Mouse (Mus musculus): Measurements from ENCODE around the gene Hagh. TPM values are rescaled to one million over a fixed set of nuclear protein-coding genes. Genes with fewer than 3 reads are reported as not detected.
A peak's percentile ranks its signal among the peaks of the same experiment; 100 is the strongest.

The Hagh gene
- polyA plus RNA-seq, 1 experiment from 2014 or later: 52.3 TPM

DNA sequence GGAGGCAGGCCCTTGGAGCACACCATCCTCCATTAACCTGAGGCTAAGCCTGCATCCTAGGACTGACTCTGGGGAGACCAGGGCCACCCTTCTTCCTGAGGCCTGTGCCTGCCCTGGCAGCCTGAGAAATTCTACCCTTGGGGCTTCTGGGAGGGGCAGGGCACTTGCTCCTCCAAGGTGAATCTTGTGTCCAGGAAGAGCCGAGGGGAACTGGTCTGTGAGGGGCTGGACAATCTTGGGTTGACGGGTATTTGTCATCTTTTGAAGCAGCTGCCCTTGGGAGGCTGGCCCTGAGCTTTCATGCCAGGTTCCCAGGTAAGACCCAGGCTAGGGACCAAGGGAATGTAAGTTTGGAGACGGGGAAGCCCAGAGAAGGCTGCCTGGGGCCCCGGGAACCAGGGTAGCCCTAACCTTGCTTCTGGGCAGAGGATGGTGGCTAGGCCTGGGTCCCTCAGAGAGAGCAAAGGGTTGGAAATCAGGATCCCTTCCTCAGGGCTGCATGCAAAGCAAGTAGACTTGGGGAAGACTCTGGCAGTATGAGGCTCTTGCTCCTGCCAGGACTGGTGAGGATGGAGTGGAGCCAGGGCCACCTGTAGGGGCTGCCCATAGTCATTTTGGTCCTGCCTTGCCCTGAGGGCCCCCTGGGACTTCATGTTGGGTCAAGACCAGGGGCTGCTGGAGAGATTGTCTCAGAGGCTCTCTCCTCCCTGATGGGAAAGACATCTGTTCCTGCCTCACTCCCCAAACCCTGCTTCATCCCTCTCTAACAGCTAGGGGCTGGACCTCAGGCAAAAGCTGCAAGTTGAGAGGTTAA lies 58.3 kb downstream of the Hagh start:
- peaks cover 41% of the 10 kb centered on the region for H3K4me1 ChIP-seq
- no peaks in the 10 kb centered on the region for H3K9me3 ChIP-seq (replicated peaks)
- ATAC-seq (replicated peaks; ENCODE audit: low FRiP score): no peak

DNA sequence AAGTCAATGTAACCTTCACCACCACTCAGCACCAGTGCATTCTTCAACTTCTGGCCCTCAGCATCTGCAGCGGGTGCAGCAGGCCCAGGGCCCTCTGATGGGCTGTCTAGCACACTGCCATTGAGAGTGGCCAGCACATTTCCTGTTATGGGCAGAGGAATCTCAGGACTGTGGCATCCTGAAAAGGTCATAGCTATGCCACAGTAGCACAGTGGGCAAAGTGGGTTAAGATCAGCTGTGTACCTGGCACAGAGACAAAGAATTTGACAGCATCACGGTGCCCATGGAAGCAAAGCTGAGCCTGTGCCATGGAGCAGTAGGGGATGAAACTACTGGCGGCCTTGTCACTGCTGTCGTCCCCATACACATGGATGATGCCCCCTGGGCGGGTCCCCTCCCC lies 59.2 kb downstream of the Hagh start:
- Histone ChIP-seq H3K36me3 (peaks cover 68% of the 10 kb centered on the region), H3K4me1 (peaks cover 32% of the 10 kb centered on the region), H3K9me3 (replicated peaks) (no peaks in the 10 kb centered on the region), H3K27ac (no peak overlapping the region), H3K4me3 (replicated peaks) (no peak overlapping the region), H3K9ac (no peak overlapping the region), H3K4me2 (no peak overlapping the region), H3K27me3 (no peaks in the 10 kb centered on the region)
- 82% methylated on average over 5 of the region's 5 CpGs for WGBS
- ATAC-seq (replicated peaks; ENCODE audit: low FRiP score): no peak

More for the DNA sequence above, 58.3 kb downstream of the Hagh start:
- no peak overlapping the region for H3K27ac ChIP-seq
- peaks cover 67% of the 10 kb centered on the region for H3K36me3 ChIP-seq
- 0 out of 2 replicates have a peak overlapping the region, but pooled peaks have one; percentile 92 for H3K9ac ChIP-seq
- WGBS: 80% methylated on average over 4 of the region's 4 CpGs
- peak overlapping the region; percentile 77; the same call in 1 of the 2 replicates for H3K4me3 ChIP-seq (replicated peaks)
- 0 out of 2 replicates have a peak overlapping the region, but pooled peaks have one; percentile 97 for H3K4me2 ChIP-seq
- H3K27me3 ChIP-seq: no peaks in the 10 kb centered on the region

DNA sequence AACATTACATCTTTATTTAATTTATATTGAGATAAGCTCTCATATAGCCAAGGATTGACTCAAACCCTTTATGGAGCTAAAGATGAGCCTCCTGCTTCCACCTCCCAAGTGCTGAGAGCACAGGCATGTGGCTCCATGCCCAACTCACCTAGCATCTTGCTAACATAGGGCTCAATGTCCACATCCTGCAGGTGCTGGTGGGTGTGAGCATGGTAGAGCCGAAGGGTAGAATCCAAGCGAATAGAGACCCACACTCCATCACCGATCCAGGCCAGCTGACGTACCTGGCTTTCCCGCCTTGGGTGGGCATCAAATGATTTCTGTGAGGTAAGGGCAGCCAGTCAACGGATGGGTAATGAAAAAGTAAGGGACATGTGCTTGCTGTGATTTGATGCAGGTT lies 60.1 kb downstream of the Hagh start:
- Histone ChIP-seq H3K4me3 (replicated peaks) (no peak overlapping the region), H3K27me3 (no peaks in the 10 kb centered on the region), H3K9ac (no peak overlapping the region), H3K4me1 (peaks cover 29% of the 10 kb centered on the region), H3K27ac (no peak overlapping the region), H3K9me3 (replicated peaks) (no peaks in the 10 kb centered on the region), H3K4me2 (no peak overlapping the region), H3K36me3 (peaks cover 77% of the 10 kb centered on the region)
- no peak for ATAC-seq (replicated peaks; ENCODE audit: low FRiP score)
- 94% methylated on average over 6 of the region's 6 CpGs for WGBS

DNA sequence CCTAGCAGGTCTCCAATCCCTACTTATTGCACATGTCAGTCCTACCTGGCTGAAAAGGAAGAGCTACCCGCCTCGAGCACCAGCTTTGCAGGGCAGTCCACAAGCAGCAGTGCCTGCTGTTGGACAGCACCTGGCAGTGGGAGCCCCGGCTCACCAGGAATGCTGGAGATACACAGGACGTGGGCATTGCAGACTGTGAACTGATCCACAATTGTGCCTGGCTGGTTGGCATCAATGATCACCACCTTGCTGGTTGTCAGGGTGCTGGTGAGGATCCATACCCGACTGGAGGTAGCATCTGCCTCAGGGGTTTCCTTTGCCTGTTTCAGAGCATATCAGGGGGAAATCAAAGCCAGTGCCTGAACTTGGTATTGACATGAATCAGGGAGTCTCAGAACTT lies 62.2 kb downstream of the Hagh start:
- H3K36me3 ChIP-seq: peaks cover 98% of the 10 kb centered on the region
- no peak overlapping the region for H3K4me3 ChIP-seq (replicated peaks)
- H3K27me3 ChIP-seq: no peaks in the 10 kb centered on the region
- peaks cover 12% of the 10 kb centered on the region for H3K4me1 ChIP-seq
- WGBS: 91% methylated on average over 5 of the region's 5 CpGs
- no peak for ATAC-seq (replicated peaks; ENCODE audit: low FRiP score)
- no peak overlapping the region for H3K9ac ChIP-seq
- H3K27ac ChIP-seq: no peak overlapping the region
- H3K9me3 ChIP-seq (replicated peaks): no peaks in the 10 kb centered on the region
- no peak overlapping the region for H3K4me2 ChIP-seq

DNA sequence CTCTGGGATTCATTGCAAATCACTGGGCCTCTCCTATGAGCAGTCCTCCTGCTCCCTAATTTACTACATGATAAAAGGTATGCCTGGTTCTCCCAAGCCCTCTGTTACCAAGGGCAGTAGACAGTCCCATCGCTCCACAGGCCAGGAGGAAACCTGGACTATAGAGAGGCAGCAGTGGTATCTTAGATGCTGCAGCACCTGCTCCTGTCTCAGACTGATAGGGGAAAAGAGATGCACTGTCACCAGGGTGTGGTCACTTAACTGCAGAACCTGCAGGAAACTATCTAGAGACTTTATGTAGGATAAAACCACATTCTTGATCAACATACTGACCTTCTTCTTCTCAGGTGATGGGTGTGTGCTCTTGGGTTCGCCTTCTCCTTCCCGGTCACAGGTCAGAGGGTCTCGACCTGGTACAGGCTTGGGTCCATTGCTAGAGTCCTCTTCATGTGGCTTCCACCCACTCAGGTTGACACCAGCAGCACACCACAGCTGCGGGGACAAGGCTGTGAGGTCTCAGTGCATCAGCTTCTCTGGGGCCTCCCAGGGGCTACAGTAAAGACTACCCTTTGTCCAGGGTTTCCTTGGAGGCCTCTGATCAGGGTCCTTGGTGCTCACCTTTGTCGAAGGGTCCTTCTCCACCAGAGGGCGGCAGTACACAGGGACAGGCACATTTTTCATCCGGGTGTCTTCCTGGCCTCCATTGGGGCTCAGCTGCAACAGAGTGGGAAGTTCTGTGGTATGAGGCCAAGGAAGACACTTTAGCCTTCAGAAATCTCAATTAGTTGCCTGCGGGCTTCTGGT lies 62.9 kb downstream of the Hagh start:
- ATAC-seq (replicated peaks; ENCODE audit: low FRiP score): no peak; the same call in 1 of the 2 replicates
- Histone ChIP-seq H3K27me3 (no peaks in the 10 kb centered on the region), H3K36me3 (peaks cover 100% of the 10 kb centered on the region)

DNA sequence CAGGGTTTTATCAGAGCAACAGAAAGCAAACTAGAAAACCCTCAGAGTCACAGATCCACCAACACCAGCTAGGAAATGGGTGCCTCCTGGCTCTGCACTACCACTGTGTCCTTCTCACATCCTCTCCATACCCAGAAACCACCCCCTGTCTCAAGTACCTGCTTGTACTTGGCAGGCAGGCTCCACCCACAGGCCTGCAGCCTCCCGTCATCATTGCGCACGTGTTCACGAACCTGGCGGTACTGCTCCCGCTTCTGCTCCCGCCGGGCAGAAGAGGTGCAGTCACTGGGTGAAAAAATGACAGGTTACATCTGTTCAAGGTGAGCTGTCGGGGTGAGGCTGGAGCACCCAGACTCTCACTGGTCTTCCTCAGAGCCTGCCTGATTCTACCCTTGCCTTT lies 63.8 kb downstream of the Hagh start:
- no peaks in the 10 kb centered on the region for H3K27me3 ChIP-seq
- no peaks in the 10 kb centered on the region for H3K4me1 ChIP-seq
- no peak overlapping the region for H3K4me3 ChIP-seq (replicated peaks)
- H3K27ac ChIP-seq: no peak overlapping the region
- no peaks in the 10 kb centered on the region for H3K9me3 ChIP-seq (replicated peaks)
- ATAC-seq (replicated peaks; ENCODE audit: low FRiP score): no peak
- peaks cover 100% of the 10 kb centered on the region for H3K36me3 ChIP-seq
- no peak overlapping the region for H3K4me2 ChIP-seq
- 89% methylated on average over 9 of the region's 9 CpGs for WGBS
- H3K9ac ChIP-seq: no peak overlapping the region

More for the DNA sequence above, 62.9 kb downstream of the Hagh start:
- H3K9me3 ChIP-seq (replicated peaks): no peaks in the 10 kb centered on the region
- H3K9ac ChIP-seq: no peak overlapping the region
- no peak overlapping the region for H3K4me2 ChIP-seq
- H3K4me3 ChIP-seq (replicated peaks): no peak overlapping the region
- H3K27ac ChIP-seq: no peak overlapping the region
- WGBS: 68% methylated on average over 9 of the region's 9 CpGs
- H3K4me1 ChIP-seq: peaks cover 4% of the 10 kb centered on the region

DNA sequence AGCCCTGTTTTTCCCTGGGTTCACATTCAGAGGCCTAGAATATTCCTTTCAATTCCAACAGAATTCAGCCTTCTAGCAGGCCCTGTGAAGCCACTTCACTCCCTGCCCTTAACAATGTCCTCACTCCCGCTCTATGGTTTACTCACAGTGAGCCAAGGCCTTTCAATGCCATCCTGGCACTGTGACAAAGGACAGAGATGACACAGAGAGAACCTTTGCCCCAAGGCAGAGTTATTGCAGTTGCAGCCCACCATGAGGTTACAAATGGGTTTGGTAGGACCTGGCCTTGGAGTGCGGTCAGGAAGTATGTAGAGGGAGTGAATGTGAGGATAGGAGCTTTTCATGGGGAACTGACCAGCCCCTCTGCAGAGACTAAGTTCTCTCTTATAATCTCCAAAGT lies 67.6 kb downstream of the Hagh start:
- Histone ChIP-seq H3K27ac (no peak overlapping the region), H3K27me3 (no peaks in the 10 kb centered on the region), H3K9me3 (replicated peaks) (no peaks in the 10 kb centered on the region), H3K36me3 (peaks cover 100% of the 10 kb centered on the region), H3K9ac (no peak overlapping the region), H3K4me1 (no peaks in the 10 kb centered on the region), H3K4me3 (replicated peaks) (no peak overlapping the region), H3K4me2 (no peak overlapping the region)
- 94% methylated on average over 2 of the region's 2 CpGs for WGBS
- no peak for ATAC-seq (replicated peaks; ENCODE audit: low FRiP score)

DNA sequence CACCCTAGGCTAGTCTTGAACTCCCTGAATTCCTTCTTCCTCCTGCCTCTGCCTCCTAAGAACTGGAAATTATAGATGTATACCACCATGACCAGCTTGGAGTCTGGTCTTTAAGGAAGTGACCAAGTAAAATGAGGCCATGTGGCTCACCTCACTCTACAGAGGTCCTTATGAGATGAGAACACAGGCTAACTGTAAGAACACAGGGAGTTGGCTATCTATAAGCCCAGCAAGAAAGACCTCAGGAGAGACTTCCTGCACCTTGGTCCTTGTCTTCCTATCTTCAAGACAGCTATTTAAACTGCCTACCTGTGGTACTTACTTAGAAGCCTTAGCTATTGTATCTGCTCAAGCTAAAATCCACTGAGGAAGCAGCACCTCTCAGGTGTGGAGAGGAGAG lies 74.0 kb downstream of the Hagh start:
- no peak for ATAC-seq (replicated peaks; ENCODE audit: low FRiP score)
- H3K9me3 ChIP-seq (replicated peaks): no peaks in the 10 kb centered on the region
- no peaks in the 10 kb centered on the region for H3K27me3 ChIP-seq
- H3K4me1 ChIP-seq: no peaks in the 10 kb centered on the region
- no peak overlapping the region for H3K27ac ChIP-seq
- no peak overlapping the region for H3K4me3 ChIP-seq (replicated peaks)
- H3K36me3 ChIP-seq: peaks cover 99% of the 10 kb centered on the region
- H3K4me2 ChIP-seq: no peak overlapping the region
- H3K9ac ChIP-seq: no peak overlapping the region

Other genes starting within 250 kb of the Hagh start
- gene Tsc2, start 207.5 kb upstream of the Hagh start, polyA plus RNA-seq (2015; fragmentation: Nextera tagmentation; extraction: Ambion mirVana): 60.8 and 71.0 TPM in 2 replicates
- 20.0 and 20.6 TPM in 2 replicates for gene Nthl1, start 207.5 kb upstream of the Hagh start, polyA plus RNA-seq (2015; fragmentation: Nextera tagmentation; extraction: Ambion mirVana)
- 101 and 106 TPM in 2 replicates for gene Slc9a3r2, start 189.8 kb upstream of the Hagh start, polyA plus RNA-seq (2015; fragmentation: Nextera tagmentation; extraction: Ambion mirVana)
- gene Npw, start 181.7 kb upstream of the Hagh start, polyA plus RNA-seq (2015; fragmentation: Nextera tagmentation; extraction: Ambion mirVana): 0.35 and 0.43 TPM in 2 replicates
- gene Zfp598, start 170.5 kb upstream of the Hagh start, polyA plus RNA-seq (2015; fragmentation: Nextera tagmentation; extraction: Ambion mirVana): 23.9 and 27.6 TPM in 2 replicates
- 2.4 and 4.6 TPM in 2 replicates for gene Syngr3, start 150.2 kb upstream of the Hagh start, polyA plus RNA-seq (2015; fragmentation: Nextera tagmentation; extraction: Ambion mirVana)
- 45.6 and 49.5 TPM in 2 replicates for gene Gfer, start 144.0 kb upstream of the Hagh start, polyA plus RNA-seq (2015; fragmentation: Nextera tagmentation; extraction: Ambion mirVana)
- gene Noxo1, start 143.9 kb upstream of the Hagh start, polyA plus RNA-seq (2015; fragmentation: Nextera tagmentation; extraction: Ambion mirVana): 1.5 and 3.4 TPM in 2 replicates
- gene Tbl3, start 132.5 kb upstream of the Hagh start, polyA plus RNA-seq (2015; fragmentation: Nextera tagmentation; extraction: Ambion mirVana): 85.0 and 94.5 TPM in 2 replicates
- gene Rnf151, start 122.1 kb upstream of the Hagh start, polyA plus RNA-seq (2015; fragmentation: Nextera tagmentation; extraction: Ambion mirVana): 0.18 TPM in 1 of 2 replicates, not detected in the other
- gene Rps2, start 122.0 kb upstream of the Hagh start, polyA plus RNA-seq (2015; fragmentation: Nextera tagmentation; extraction: Ambion mirVana): 1,520 and 1,607 TPM in 2 replicates
- 237 and 238 TPM in 2 replicates for gene Ndufb10, start 115.7 kb upstream of the Hagh start, polyA plus RNA-seq (2015; fragmentation: Nextera tagmentation; extraction: Ambion mirVana)
- not detected in 2 replicates for gene Rpl3l, start 112.3 kb upstream of the Hagh start, polyA plus RNA-seq (2015; fragmentation: Nextera tagmentation; extraction: Ambion mirVana)
- 29.9 and 31.8 TPM in 2 replicates for gene Msrb1, start 103.5 kb upstream of the Hagh start, polyA plus RNA-seq (2015; fragmentation: Nextera tagmentation; extraction: Ambion mirVana)
- 26.0 and 28.4 TPM in 2 replicates for gene Hs3st6, start 87.2 kb upstream of the Hagh start, polyA plus RNA-seq (2015; fragmentation: Nextera tagmentation; extraction: Ambion mirVana)
- 0.13 TPM in 1 of 2 replicates, not detected in the other for gene Meiob, start 35.9 kb upstream of the Hagh start, polyA plus RNA-seq (2015; fragmentation: Nextera tagmentation; extraction: Ambion mirVana)
- 39.3 and 40.8 TPM in 2 replicates for gene Fahd1, start 10.2 kb downstream of the Hagh start, polyA plus RNA-seq (2015; fragmentation: Nextera tagmentation; extraction: Ambion mirVana)
- 1.7 and 2.1 TPM in 2 replicates for gene Igfals, start 25.9 kb downstream of the Hagh start, polyA plus RNA-seq (2015; fragmentation: Nextera tagmentation; extraction: Ambion mirVana)
- gene Nubp2, start 46.2 kb downstream of the Hagh start, polyA plus RNA-seq (2015; fragmentation: Nextera tagmentation; extraction: Ambion mirVana): 54.2 and 57.8 TPM in 2 replicates
- gene Spsb3, start 46.5 kb downstream of the Hagh start, polyA plus RNA-seq (2015; fragmentation: Nextera tagmentation; extraction: Ambion mirVana): 40.6 and 43.7 TPM in 2 replicates
- 31.5 and 33.1 TPM in 2 replicates for gene Eme2, start 54.9 kb downstream of the Hagh start, polyA plus RNA-seq (2015; fragmentation: Nextera tagmentation; extraction: Ambion mirVana)
- gene Mrps34, start 55.0 kb downstream of the Hagh start, polyA plus RNA-seq (2015; fragmentation: Nextera tagmentation; extraction: Ambion mirVana): 94.0 and 105 TPM in 2 replicates
- gene Nme3, start 56.4 kb downstream of the Hagh start, polyA plus RNA-seq (2015; fragmentation: Nextera tagmentation; extraction: Ambion mirVana): 77.2 and 80.0 TPM in 2 replicates
- 24.3 and 31.1 TPM in 2 replicates for gene Mapk8ip3, start 96.8 kb downstream of the Hagh start, polyA plus RNA-seq (2015; fragmentation: Nextera tagmentation; extraction: Ambion mirVana)
- 219 and 228 TPM in 2 replicates for gene Jpt2, start 120.5 kb downstream of the Hagh start, polyA plus RNA-seq (2015; fragmentation: Nextera tagmentation; extraction: Ambion mirVana)
- 6.6 and 8.1 TPM in 2 replicates for gene Cramp1l, start 175.6 kb downstream of the Hagh start, polyA plus RNA-seq (2015; fragmentation: Nextera tagmentation; extraction: Ambion mirVana)
- gene Ift140, start 175.9 kb downstream of the Hagh start, polyA plus RNA-seq (2015; fragmentation: Nextera tagmentation; extraction: Ambion mirVana): 19.2 and 27.6 TPM in 2 replicates
- gene Tmem204, start 243.4 kb downstream of the Hagh start, polyA plus RNA-seq (2015; fragmentation: Nextera tagmentation; extraction: Ambion mirVana): 29.6 and 31.6 TPM in 2 replicates